Mouse (Mus musculus) brain, embryonic 14.5 days (tissue): ENCODE measurements at regions not wholly inside any gene's neighbourhood (a gene's known extent, or its start where the extent isn't known, plus 50 kb on each side); places are given as distances from the start of the nearest gene placed in this dataset.

Experiments
- DNase-seq: peaks from one replicate; pipeline ENCODE4 v3.0.0-alpha.2; 2011; ENCODE audit warnings: low read depth
- CTCF ChIP-seq: fragments of 200-500 bp; IDR thresholded peaks from 2 replicates; pipeline ENCODE4 v1.5.1; 2012; ENCODE audit warnings: inconsistent platforms, mild to moderate bottlenecking, moderate library complexity, borderline replicate concordance; ENCODE audit not compliant: insufficient read depth, insufficient read length; ENCODE audit errors: extremely low read depth
- POLR2A ChIP-seq: fragments of 200-500 bp; IDR thresholded peaks from 2 replicates; pipeline ENCODE4 v1.6.1; 2012; ENCODE audit warnings: mild to moderate bottlenecking, inconsistent platforms, borderline replicate concordance; ENCODE audit not compliant: poor library complexity, insufficient read depth, insufficient read length, severe bottlenecking; ENCODE audit errors: extremely low read depth

DNA sequence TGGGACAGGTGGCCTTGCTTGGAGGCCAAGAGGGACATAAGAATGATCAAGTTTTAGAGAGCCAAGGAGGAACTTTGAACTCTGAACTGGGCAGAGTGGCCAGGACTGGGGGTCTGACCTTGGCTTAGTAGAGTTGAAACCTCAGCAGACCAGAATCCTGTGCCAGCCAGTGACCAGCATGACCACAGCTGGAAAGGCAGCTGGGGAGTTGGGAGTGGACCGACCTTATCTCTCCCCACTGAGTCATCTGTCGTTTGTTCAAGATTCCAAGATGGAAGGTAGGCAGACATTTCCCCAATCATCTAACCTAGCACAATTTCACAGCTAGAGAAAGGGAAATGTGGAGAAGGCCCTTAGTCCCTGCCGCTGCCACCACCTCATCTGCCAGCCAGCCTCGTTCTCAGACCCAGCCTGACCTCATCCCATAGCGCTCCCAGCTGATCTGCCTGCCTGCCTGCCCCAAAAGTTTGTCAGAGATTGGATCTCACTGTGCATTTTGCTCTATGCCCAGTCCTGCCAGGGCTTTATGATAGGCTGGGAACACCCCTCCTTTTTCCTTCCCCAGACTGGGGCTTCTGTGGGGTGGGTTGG lies 53.1 kb upstream of the Btrc start:
- no peak for DNase-seq
- no peak for TF ChIP-seq CTCF
- TF ChIP-seq POLR2A, result no peak

- TF ChIP-seq POLR2A, result no peak
- no peak for TF ChIP-seq CTCF
These were observed 52.5 kb upstream of the Btrc start for GRCm38 (mm10) chr19:45310944-45311603.

GRCm38 (mm10) chr19:45311831-45312537 lies 51.5 kb upstream of the Btrc start:
- peak; percentile 92 for DNase-seq
- no peak for TF ChIP-seq CTCF
- no peak for TF ChIP-seq POLR2A

More at GRCm38 (mm10) chr19:45310944-45311603, 52.5 kb upstream of the Btrc start:
- DNase-seq, result peak; percentile 91

DNA sequence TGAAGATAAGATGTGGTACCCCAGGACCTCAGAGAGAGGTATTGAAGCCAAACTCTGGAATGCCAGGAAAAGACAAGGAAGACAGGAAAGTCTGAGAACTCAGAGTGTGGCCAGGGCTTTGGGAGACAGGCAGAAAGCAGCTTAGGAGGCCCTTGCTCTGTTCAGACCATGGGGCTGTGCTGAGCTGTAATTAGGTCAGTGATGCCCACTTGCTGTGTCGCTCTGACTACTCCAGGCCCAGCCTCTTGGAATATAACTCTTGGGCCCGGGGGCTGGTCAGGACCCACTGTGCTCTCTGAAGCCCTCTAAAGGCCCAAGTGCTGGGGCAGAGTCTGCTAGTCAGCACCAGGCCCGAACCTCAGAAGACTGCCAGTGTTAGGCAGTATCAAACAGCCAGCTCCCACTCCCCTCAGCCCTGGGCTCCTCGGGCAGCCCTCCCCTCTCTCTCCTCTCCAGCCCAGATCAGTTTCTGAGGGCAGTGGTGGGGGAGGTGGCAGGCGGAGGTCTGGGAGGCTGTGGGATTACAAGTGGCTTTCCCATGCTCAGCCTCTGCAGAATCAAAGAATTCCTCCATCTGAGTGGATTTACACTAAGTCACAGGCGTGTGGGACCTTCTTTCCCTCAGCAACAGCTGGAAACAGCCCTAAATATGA lies 50.7 kb upstream of the Btrc start:
- DNase-seq, result peak; percentile 52
- TF ChIP-seq POLR2A (no peak), CTCF (no peak)
